Mouse (Mus musculus) brain, embryonic 14.5 days (tissue): Measurements from ENCODE around the gene Trpm3.

Source experiments
- CTCF ChIP-seq: fragments of 200-500 bp; IDR thresholded peaks from 2 replicates; pipeline ENCODE4 v1.5.1; 2012; ENCODE audit warnings: inconsistent platforms, mild to moderate bottlenecking, moderate library complexity, borderline replicate concordance; ENCODE audit not compliant: insufficient read depth, insufficient read length; ENCODE audit errors: extremely low read depth
- POLR2A ChIP-seq: fragments of 200-500 bp; IDR thresholded peaks from 2 replicates; pipeline ENCODE4 v1.6.1; 2012; ENCODE audit warnings: mild to moderate bottlenecking, inconsistent platforms, borderline replicate concordance; ENCODE audit not compliant: poor library complexity, insufficient read depth, insufficient read length, severe bottlenecking; ENCODE audit errors: extremely low read depth

DNA sequence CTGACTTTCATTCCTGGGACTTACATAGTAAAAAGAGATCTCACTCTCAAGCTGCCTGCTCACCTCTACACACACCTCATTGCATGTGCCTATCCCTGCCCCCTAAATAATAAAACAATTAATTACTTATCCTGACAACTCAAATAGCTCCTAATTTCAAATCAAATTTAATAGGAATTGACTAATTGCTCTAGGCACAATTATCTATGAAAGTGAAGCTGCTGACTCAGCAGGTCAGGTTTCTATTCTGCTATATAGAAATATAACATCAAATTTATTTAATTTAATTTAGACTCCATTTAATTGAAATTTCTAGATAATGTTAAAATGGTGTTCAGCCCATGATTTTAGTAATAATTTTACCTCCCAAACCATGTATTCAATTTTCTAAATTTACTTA lies 566.6 kb downstream of the Trpm3 start:
- no peak for TF ChIP-seq CTCF
- no peak for TF ChIP-seq POLR2A
